Mouse (Mus musculus): ENCODE results near the gene Plekhg6.

GRCm38 (mm10) chr6:125407657-125408056 lies 27.1 kb upstream of the Plekhg6 start:
- TF ChIP-seq GATA1 (IDR thresholded peaks at IDR 0.05; ENCODE audit: borderline replicate concordance, low read length) (no peak), FLI1 (IDR thresholded peaks at IDR 0.05; ENCODE audit: low read length) (no peak)

Measured in megakaryocyte, embryonic 14.5 days (primary cell).